Mouse (Mus musculus) intestine, postnatal 0 days (tissue): ENCODE measurements around the gene Tm9sf2. TPM values are rescaled to one million over a fixed set of nuclear protein-coding genes. Genes with fewer than 3 reads are reported as not detected.

Experiments used
- ATAC-seq: fragments of 200-750 bp; cut with Nextera tagmentation; 2 replicates; pipeline ENCODE4 v1.8.0; 2017; ENCODE audit warnings: mild to moderate bottlenecking, moderate TSS enrichment, moderate library complexity
- H3K27ac ChIP-seq: fragments of 300-500 bp; sonication (generic); 2 replicates; pipeline ENCODE4 v1.5.1; 2014; ENCODE audit warnings: mild to moderate bottlenecking, low read depth, low read length, moderate library complexity
- H3K27me3 ChIP-seq: fragments of 300-500 bp; sonication (generic); replicated peaks from 2 replicates; pipeline ENCODE4 v1.6.1; 2014; ENCODE audit warnings: low read length, mixed read lengths; ENCODE audit not compliant: control insufficient read depth, insufficient read depth
- H3K36me3 ChIP-seq: fragments of 300-500 bp; sonication (generic); 2 replicates; pipeline ENCODE4 v1.6.1; 2014; ENCODE audit warnings: mild to moderate bottlenecking, moderate library complexity; ENCODE audit not compliant: control insufficient read depth, insufficient read depth
- H3K4me1 ChIP-seq: fragments of 300-500 bp; sonication (generic); replicated peaks from 2 replicates; pipeline ENCODE4 v1.6.1; 2014; ENCODE audit warnings: antibody characterized with exemption, low read length, mixed read lengths; ENCODE audit not compliant: control insufficient read depth, insufficient read depth
- H3K4me2 ChIP-seq: fragments of 300-500 bp; sonication (generic); replicated peaks from 2 replicates; pipeline ENCODE4 v1.6.1; 2014; ENCODE audit warnings: low read depth, mild to moderate bottlenecking, moderate library complexity
- H3K4me3 ChIP-seq: fragments of 300-500 bp; sonication (generic); 2 replicates; pipeline ENCODE4 v1.5.1; 2014; ENCODE audit warnings: low read depth, low read length
- H3K9ac ChIP-seq: fragments of 300-500 bp; sonication (generic); 2 replicates; pipeline ENCODE4 v1.6.1; 2014; ENCODE audit warnings: mild to moderate bottlenecking, low read depth, low read length
- H3K9me3 ChIP-seq: fragments of 300-500 bp; sonication (generic); 2 replicates; pipeline ENCODE4 v1.6.1; 2016; ENCODE audit warnings: mixed run types; ENCODE audit not compliant: control insufficient read depth
- CTCF ChIP-seq: sonication (generic); IDR thresholded peaks from 2 replicates; pipeline ENCODE4 v1.5.1; 2016; ENCODE audit warnings: low read depth, mild to moderate bottlenecking, control low read depth, antibody characterized with exemption, moderate library complexity
- WGBS: fragments of 180-500 bp; shearing (Covaris S2); extraction: QIAGEN DNeasy Blood & Tissue Kit; methylation state at CpG from one replicate; pipeline ENCODE4 v1.1.7; 2014; 5-methylcytosine and 5-hydroxymethylcytosine counted together
- polyA plus RNA-seq: library from polyadenylated mRNA; unstranded; fragments of >200 nt; fragmentation: Nextera tagmentation; extraction: Ambion mirVana; gene quantifications from 2 replicates; pipeline ENCODE4 v1.2.1, GENCODE M21; 2015

Tm9sf2 gene
- polyA plus RNA-seq, 1 experiment from 2014 or later = 295 TPM

DNA sequence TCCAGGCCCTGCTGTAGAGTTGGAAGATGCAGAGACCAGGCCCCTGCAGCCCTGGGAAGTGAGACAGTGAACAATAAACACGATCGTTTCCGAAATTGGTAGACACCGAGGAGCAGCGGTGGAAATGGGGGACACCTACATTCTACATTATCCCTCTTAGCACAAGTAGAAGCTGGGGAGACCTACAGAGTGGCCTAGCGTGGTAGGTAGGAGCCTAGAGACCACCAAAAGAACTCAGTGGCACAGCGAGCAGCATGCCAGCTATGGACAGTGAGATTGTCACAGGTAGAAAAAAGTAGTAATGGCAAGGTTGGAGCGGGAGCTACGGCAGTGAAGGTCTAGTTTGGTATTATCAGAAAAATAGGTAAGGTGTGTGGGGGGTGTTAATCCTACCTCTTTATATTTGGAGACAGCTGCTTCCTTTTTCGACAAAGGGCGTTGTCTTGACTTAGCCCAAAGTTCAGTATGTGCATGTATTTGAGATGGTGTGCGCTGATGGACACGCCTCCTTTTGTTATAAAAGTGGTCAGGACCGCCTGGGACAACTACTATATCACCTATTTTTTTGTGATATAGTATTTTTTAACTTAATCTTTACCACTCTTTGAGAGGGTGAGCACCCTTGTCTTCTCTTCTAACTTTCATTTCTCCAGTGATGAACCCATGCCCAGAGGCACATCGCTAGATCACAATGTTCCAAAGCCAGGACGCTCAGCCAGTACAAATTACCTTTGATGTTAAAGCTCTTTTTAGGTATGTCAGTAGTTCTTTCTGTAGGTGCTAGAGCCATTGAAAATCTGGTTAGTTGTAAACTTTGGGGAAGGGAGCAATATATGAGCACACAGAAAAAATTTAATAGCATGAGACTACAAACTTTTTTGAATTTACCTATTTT lies 1.2 kb upstream of the Tm9sf2 start:
- WGBS = 42% methylated on average over 16 of the region's 16 CpGs
- Histone ChIP-seq H3K27me3 (no peaks in the 10 kb centered on the region), H3K9me3 (no peaks in the 10 kb centered on the region), H3K4me3 (peak overlapping the region; percentile 85), H3K27ac (peak overlapping the region; percentile 99), H3K4me2 (peak overlapping the region; percentile 65), H3K4me1 (no peaks in the 10 kb centered on the region), H3K36me3 (0 out of 2 replicates have a peak, but pooled peaks cover 1% of the 10 kb centered on the region), H3K9ac (peak overlapping the region; percentile 28; the same call in 1 of the 2 replicates)
- TF ChIP-seq CTCF = no peak
- ATAC-seq = no peak

DNA sequence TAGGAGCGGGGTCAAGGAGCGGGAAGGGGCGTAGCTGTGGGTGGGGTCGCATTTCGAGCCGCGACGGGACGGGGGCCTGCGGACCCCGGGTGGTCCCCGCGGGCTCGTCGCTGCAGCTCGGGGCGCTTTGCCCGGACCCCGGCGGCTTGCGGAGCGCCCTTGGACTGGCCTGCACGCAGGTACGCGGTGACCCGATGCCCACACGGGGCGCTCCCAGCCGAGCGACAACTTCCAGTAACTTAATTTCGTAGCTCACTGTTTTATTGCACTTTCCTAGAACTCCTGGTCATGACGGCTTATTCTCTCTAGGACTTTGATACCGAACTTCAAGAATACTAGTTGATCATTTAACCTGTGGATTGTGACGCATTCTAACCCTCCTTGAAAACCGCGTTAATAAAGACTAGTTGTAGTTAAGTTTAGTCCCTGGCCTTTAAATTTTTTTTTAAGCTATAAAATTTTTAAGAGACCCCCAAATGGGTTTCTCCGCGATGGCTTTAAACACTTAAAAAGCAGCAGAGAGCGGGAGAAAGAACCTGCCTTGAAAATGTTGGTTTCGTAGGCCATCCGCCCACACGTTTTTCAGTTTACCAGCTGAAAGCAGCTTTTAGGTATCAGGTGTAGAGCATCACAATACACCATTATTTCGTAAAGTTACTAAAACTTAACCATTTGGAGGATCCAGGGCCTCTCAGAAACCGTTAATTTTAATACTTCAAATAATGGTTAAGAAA lies 810 bp downstream of the Tm9sf2 start:
- WGBS = 3% methylated on average over 44 of the region's 44 CpGs
- ATAC-seq = peak; percentile 68
- peak overlapping the region; percentile 85 for H3K4me3 ChIP-seq
- 0 out of 2 replicates have a peak, but pooled peaks cover 13% of the 10 kb centered on the region for H3K36me3 ChIP-seq
- no peaks in the 10 kb centered on the region for H3K9me3 ChIP-seq
- peak overlapping the region; percentile 99 for H3K9ac ChIP-seq
- H3K27me3 ChIP-seq = no peaks in the 10 kb centered on the region
- H3K4me2 ChIP-seq = peak overlapping the region; percentile 65
- H3K27ac ChIP-seq = peak overlapping the region; percentile 99
- H3K4me1 ChIP-seq = no peaks in the 10 kb centered on the region
- peak; percentile 62 for TF ChIP-seq CTCF

DNA sequence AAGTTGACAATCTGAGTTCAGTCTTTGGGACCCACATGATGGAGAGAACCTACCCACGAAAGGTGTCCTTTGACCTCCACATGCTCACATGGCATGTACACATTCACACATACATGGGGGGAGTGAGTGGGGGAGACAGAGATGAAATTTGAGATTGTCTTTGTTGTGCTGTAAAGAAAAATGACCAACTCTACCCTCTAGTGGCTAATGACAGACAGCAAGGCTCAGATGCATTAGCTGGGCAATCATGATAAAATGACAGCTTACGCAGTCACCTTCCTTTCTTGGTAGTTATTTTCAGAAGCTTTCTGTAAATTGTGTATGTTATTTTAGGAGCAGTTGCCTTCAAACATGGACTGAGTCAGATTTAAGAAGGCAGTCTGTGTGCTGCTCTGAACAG lies 4.8 kb downstream of the Tm9sf2 start:
- no peaks in the 10 kb centered on the region for H3K4me1 ChIP-seq
- 74% methylated on average over 2 of the region's 2 CpGs for WGBS
- no peak overlapping the region for H3K9ac ChIP-seq
- peak; percentile 64 for TF ChIP-seq CTCF
- H3K36me3 ChIP-seq = 0 out of 2 replicates have a peak, but pooled peaks cover 15% of the 10 kb centered on the region
- no peak overlapping the region for H3K4me3 ChIP-seq
- no peak overlapping the region for H3K27ac ChIP-seq
- no peaks in the 10 kb centered on the region for H3K27me3 ChIP-seq
- ATAC-seq = no peak
- no peak overlapping the region for H3K4me2 ChIP-seq
- no peaks in the 10 kb centered on the region for H3K9me3 ChIP-seq

DNA sequence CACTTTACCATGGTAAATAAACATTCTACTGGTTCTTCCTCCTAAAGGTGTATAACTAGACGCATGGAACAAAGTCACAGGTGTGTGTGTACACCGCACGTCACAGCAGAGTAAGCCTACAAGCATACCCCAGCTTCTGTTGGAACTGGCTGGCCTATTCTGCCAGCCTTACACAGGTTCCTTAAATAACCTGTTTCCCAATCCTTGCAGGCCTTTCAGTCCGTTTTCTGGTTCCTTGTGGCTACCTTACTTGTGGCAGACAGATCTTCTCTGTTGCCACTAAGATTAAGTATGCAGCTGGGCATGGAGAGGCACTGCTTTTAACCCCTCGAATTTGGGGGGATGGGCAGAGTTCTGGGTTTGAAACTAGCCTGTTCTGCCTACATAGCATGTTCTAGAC lies 5.5 kb downstream of the Tm9sf2 start:
- H3K27me3 ChIP-seq = no peaks in the 10 kb centered on the region
- no peak overlapping the region for H3K27ac ChIP-seq
- TF ChIP-seq CTCF = no peak
- H3K36me3 ChIP-seq = 0 out of 2 replicates have a peak, but pooled peaks cover 15% of the 10 kb centered on the region
- no peak for ATAC-seq
- H3K4me1 ChIP-seq = no peaks in the 10 kb centered on the region
- H3K9me3 ChIP-seq = no peaks in the 10 kb centered on the region
- H3K4me2 ChIP-seq = no peak overlapping the region
- no peak overlapping the region for H3K9ac ChIP-seq
- no peak overlapping the region for H3K4me3 ChIP-seq
- WGBS = 75% methylated on average over 5 of the region's 5 CpGs

DNA sequence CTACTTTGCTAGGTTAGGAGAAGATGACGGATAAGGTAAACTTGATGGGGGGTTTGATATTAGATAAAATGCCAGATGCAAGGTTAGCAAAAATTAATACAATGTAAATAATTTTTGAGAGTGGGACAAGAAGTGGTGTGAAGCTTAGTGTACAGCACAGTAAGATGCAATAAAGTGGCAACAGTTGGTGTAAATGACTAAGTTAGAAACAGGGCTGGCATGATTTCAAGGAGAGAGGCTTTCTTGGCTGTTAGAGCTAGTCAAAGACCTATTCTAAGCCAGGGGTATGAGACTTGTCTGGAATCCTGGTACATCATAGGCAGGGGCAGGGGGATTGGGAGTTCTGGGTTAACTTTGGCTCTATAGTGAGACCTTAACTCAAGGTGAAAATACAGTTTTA lies 9.4 kb downstream of the Tm9sf2 start:
- Histone ChIP-seq H3K4me1 (no peaks in the 10 kb centered on the region), H3K4me3 (no peak overlapping the region), H3K9ac (no peak overlapping the region), H3K36me3 (0 out of 2 replicates have a peak, but pooled peaks cover 8% of the 10 kb centered on the region), H3K4me2 (no peak overlapping the region), H3K27ac (no peak overlapping the region), H3K27me3 (no peaks in the 10 kb centered on the region), H3K9me3 (no peaks in the 10 kb centered on the region)
- no peak for ATAC-seq
- no peak for TF ChIP-seq CTCF
- WGBS = 90% methylated on average over 1 of the region's 1 CpGs

DNA sequence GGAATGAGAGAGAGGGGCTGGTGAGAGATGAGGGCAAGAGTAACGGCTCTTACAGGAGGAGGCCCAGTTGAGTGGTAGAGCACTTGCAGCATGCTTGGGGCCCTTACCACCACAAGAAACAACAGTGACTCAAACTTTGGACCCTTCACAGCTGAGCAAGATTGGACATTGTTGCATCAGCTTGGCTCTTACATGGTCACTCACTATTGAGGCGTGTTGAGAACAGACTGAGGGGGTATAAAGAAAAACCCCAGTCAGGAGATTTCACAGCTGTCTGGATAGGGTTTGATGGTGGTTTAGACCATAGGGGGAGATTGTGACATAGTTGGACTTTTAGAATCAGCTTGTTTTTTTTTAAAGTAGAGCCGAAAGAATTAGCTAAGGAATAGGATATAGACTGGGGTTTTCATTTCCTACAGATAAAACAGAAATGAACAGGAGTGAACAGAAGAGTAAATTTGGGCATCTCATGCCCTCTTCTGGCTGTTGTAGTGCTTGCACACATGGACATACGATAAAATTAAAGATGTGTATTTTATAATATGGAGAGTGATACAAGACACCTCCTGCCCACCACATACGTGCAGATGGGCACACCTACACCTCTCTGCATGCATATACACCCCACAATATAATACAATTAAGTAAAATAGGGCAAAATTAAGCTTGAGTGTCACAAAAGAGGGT lies 23.4 kb downstream of the Tm9sf2 start:
- no peaks in the 10 kb centered on the region for H3K9me3 ChIP-seq
- H3K4me2 ChIP-seq = no peak overlapping the region
- no peaks in the 10 kb centered on the region for H3K4me1 ChIP-seq
- peak; percentile 89 for ATAC-seq
- no peaks in the 10 kb centered on the region for H3K27me3 ChIP-seq
- peaks cover 43% of the 10 kb centered on the region for H3K36me3 ChIP-seq
- WGBS = 62% methylated on average over 5 of the region's 5 CpGs
- peak; percentile 60 for TF ChIP-seq CTCF
- no peak overlapping the region for H3K9ac ChIP-seq
- H3K4me3 ChIP-seq = no peak overlapping the region
- no peak overlapping the region for H3K27ac ChIP-seq
